ENCODE assay signal across 8 mouse cellular contexts in genomic region chr8:123064072-123064471, GRCm38 (mm10). TPM values are rescaled to one million over a fixed set of nuclear protein-coding genes. Genes with fewer than 3 reads are reported as not detected.
A peak's percentile ranks its signal among the peaks of the same experiment; 100 is the strongest.
DNase-seq lines count a peak whose midpoint lies in the region; ATAC-seq and TF ChIP-seq lines count a peak whose summit lies in the region.

No protein-coding gene starts in this region.

- H3K9me3 ChIP-seq in heart, embryonic 12.5 days (replicated peaks), result no peaks in the 10 kb centered on the region
- H3K9me3 ChIP-seq in hindbrain, embryonic 13.5 days, result no peaks in the 10 kb centered on the region
- H3K9me3 ChIP-seq in midbrain, embryonic 12.5 days, result no peaks in the 10 kb centered on the region

- peak overlapping the region; percentile 88; the same call in 1 of the 2 replicates for H3K27ac ChIP-seq in heart, embryonic 12.5 days (ENCODE audit: poor library complexity, severe bottlenecking)
- no peak overlapping the region for H3K27ac ChIP-seq in bone marrow macrophage, adult 2 months (ENCODE audit: insufficient read depth, low read depth, low read length)
- H3K27ac ChIP-seq in hindbrain, embryonic 13.5 days, result peak overlapping the region; percentile 95
- no peak overlapping the region for H3K27ac ChIP-seq in midbrain, embryonic 12.5 days (replicated peaks)

- peak overlapping the region; percentile 89 for H3K4me2 ChIP-seq in heart, embryonic 12.5 days
- H3K4me2 ChIP-seq in hindbrain, embryonic 13.5 days, result peak overlapping the region; percentile 70
- H3K4me2 ChIP-seq in midbrain, embryonic 12.5 days (replicated peaks), result peak overlapping the region; percentile 80

- peak overlapping the region; percentile 90 for H3K4me3 ChIP-seq in heart, embryonic 12.5 days
- peak overlapping the region; percentile 76 for H3K4me3 ChIP-seq in bone marrow macrophage, adult 2 months (ENCODE audit: insufficient read depth, low read length)
- peak overlapping the region; percentile 88 for H3K4me3 ChIP-seq in hindbrain, embryonic 13.5 days
- H3K4me3 ChIP-seq in midbrain, embryonic 12.5 days, result 0 out of 2 replicates have a peak overlapping the region, but pooled peaks have one; percentile 97

- no peak for ATAC-seq in heart, embryonic 12.5 days (ENCODE audit: insufficient number of reproducible peaks, low FRiP score)
- ATAC-seq in hindbrain, embryonic 13.5 days (ENCODE audit: low FRiP score), result no peak
- no peak for ATAC-seq in midbrain, embryonic 12.5 days (ENCODE audit: low FRiP score, low read depth)
- ATAC-seq in megakaryocyte progenitor cell, adult 5-6 weeks (replicated peaks; ENCODE audit: poor library complexity), result no peak

- H3K4me1 ChIP-seq in heart, embryonic 12.5 days (replicated peaks), result peaks cover 26% of the 10 kb centered on the region
- peaks cover 4% of the 10 kb centered on the region for H3K4me1 ChIP-seq in bone marrow macrophage, adult 2 months (ENCODE audit: control insufficient read depth, insufficient read depth, low read length)
- H3K4me1 ChIP-seq in hindbrain, embryonic 13.5 days (replicated peaks), result peaks cover 31% of the 10 kb centered on the region
- peaks cover 27% of the 10 kb centered on the region for H3K4me1 ChIP-seq in midbrain, embryonic 12.5 days

- no peak for TF ChIP-seq CTCF in bone marrow macrophage, adult 2 months (IDR thresholded peaks at IDR 0.05; ENCODE audit: low read depth, low read length)

- H3K27me3 ChIP-seq in heart, embryonic 12.5 days (replicated peaks), result no peaks in the 10 kb centered on the region
- no peaks in the 10 kb centered on the region for H3K27me3 ChIP-seq in hindbrain, embryonic 13.5 days
- no peaks in the 10 kb centered on the region for H3K27me3 ChIP-seq in midbrain, embryonic 12.5 days

- H3K36me3 ChIP-seq in heart, embryonic 12.5 days, result peaks cover 19% of the 10 kb centered on the region
- H3K36me3 ChIP-seq in hindbrain, embryonic 13.5 days, result peaks cover 14% of the 10 kb centered on the region; the same call in 1 of the 2 replicates
- H3K36me3 ChIP-seq in midbrain, embryonic 12.5 days, result peaks cover 6% of the 10 kb centered on the region

- TF ChIP-seq POLR2A in bone marrow macrophage, adult 2 months (IDR thresholded peaks at IDR 0.05; ENCODE audit: borderline replicate concordance, low read depth, low read length), result no peak

- DNase-seq in heart, adult 11 months, result no peak
- DNase-seq in adrenal gland, postnatal 4 days (ENCODE audit: low spot score in 2 of 2), result no peak
- no peak for DNase-seq in gastrocnemius, adult 18-20 months (ENCODE audit: low spot score)

- peak overlapping the region; percentile 97 for H3K9ac ChIP-seq in heart, embryonic 12.5 days
- H3K9ac ChIP-seq in hindbrain, embryonic 13.5 days, result peak overlapping the region; percentile 89; the same call in 1 of the 2 replicates
- H3K9ac ChIP-seq in midbrain, embryonic 12.5 days (replicated peaks), result peak overlapping the region; percentile 94; the same call in 1 of the 2 replicates

- 85% methylated on average over 4 of the region's 4 CpGs for WGBS in heart, embryonic 12.5 days
- WGBS in hindbrain, embryonic 13.5 days, result 59% methylated on average over 4 of the region's 4 CpGs
- 88% methylated on average over 4 of the region's 4 CpGs for WGBS in midbrain, embryonic 12.5 days

RNA-seq across cellular contexts. Expression of gene Spg7, which starts 1.3 kb away (rescaled TPM):
- polyA plus RNA-seq in heart, embryonic 12.5 days (2016; fragmentation: Nextera tagmentation; extraction: Ambion mirVana), result 77.3 and 79.9 TPM in 2 replicates
- 58.3 and 65.1 TPM in 2 replicates for polyA plus RNA-seq in bone marrow macrophage, adult 2 months (2012; ENCODE audit: insufficient read depth, insufficient read length, missing spikeins)
- 45.9 and 48.7 TPM in 2 replicates for polyA plus RNA-seq in hindbrain, embryonic 13.5 days (2015; fragmentation: Nextera tagmentation; extraction: Ambion mirVana)
- polyA plus RNA-seq in midbrain, embryonic 12.5 days (2016; fragmentation: Nextera tagmentation; extraction: Ambion mirVana), result 58.7 and 67.9 TPM in 2 replicates
- 10 to 100 TPM; 67.6 to 72.6 TPM for total RNA-seq in adrenal gland, postnatal 4 days (2021)
- total RNA-seq in megakaryocyte progenitor cell, adult 5-6 weeks (2015), result 33.1 and 49.6 TPM in 2 replicates
- total RNA-seq in megakaryocyte progenitor cell, adult 5-6 weeks (2017), result 61.1 and 74.1 TPM in 2 replicates
- 10 to 100 TPM; 73.9 to 77.4 TPM for total RNA-seq in gastrocnemius, adult 18-20 months (2021)

RNA-seq across cellular contexts. Expression of gene Ankrd11, which starts 22.0 kb away (rescaled TPM):
- 62.4 and 64.8 TPM in 2 replicates for polyA plus RNA-seq in heart, embryonic 12.5 days (2016; fragmentation: Nextera tagmentation; extraction: Ambion mirVana)
- 76.2 and 79.2 TPM in 2 replicates for polyA plus RNA-seq in bone marrow macrophage, adult 2 months (2012; ENCODE audit: insufficient read depth, insufficient read length, missing spikeins)
- polyA plus RNA-seq in hindbrain, embryonic 13.5 days (2015; fragmentation: Nextera tagmentation; extraction: Ambion mirVana), result 29.9 and 30.7 TPM in 2 replicates
- polyA plus RNA-seq in midbrain, embryonic 12.5 days (2016; fragmentation: Nextera tagmentation; extraction: Ambion mirVana), result 64.9 and 66.5 TPM in 2 replicates
- total RNA-seq in adrenal gland, postnatal 4 days (2021), result 100 to 1,000 TPM; 132 TPM
- total RNA-seq in megakaryocyte progenitor cell, adult 5-6 weeks (2015), result 76.4 and 79.6 TPM in 2 replicates
- total RNA-seq in megakaryocyte progenitor cell, adult 5-6 weeks (2017), result 69.2 and 72.6 TPM in 2 replicates
- 10 to 100 TPM; 61.1 to 68.9 TPM for total RNA-seq in gastrocnemius, adult 18-20 months (2021)

RNA-seq across cellular contexts. Expression of gene Rpl13, which starts 38.1 kb away (rescaled TPM):
- polyA plus RNA-seq in heart, embryonic 12.5 days (2016; fragmentation: Nextera tagmentation; extraction: Ambion mirVana), result 1,041 and 1,045 TPM in 2 replicates
- polyA plus RNA-seq in bone marrow macrophage, adult 2 months (2012; ENCODE audit: insufficient read depth, insufficient read length, missing spikeins), result 1,467 and 1,640 TPM in 2 replicates
- 766 and 789 TPM in 2 replicates for polyA plus RNA-seq in hindbrain, embryonic 13.5 days (2015; fragmentation: Nextera tagmentation; extraction: Ambion mirVana)
- polyA plus RNA-seq in midbrain, embryonic 12.5 days (2016; fragmentation: Nextera tagmentation; extraction: Ambion mirVana), result 1,023 and 1,075 TPM in 2 replicates
- total RNA-seq in adrenal gland, postnatal 4 days (2021), result 100 to 1,000 TPM; 895 to 902 TPM
- 1,201 and 1,251 TPM in 2 replicates for total RNA-seq in megakaryocyte progenitor cell, adult 5-6 weeks (2015)
- 3,072 and 3,507 TPM in 2 replicates for total RNA-seq in megakaryocyte progenitor cell, adult 5-6 weeks (2017)
- 100 to 1,000 TPM; 432 to 435 TPM for total RNA-seq in gastrocnemius, adult 18-20 months (2021)

RNA-seq across cellular contexts. Expression of gene Cpne7, which starts 53.1 kb away (rescaled TPM):
- 0.18 and 0.24 TPM in 2 replicates for polyA plus RNA-seq in heart, embryonic 12.5 days (2016; fragmentation: Nextera tagmentation; extraction: Ambion mirVana)
- not detected in 2 replicates for polyA plus RNA-seq in bone marrow macrophage, adult 2 months (2012; ENCODE audit: insufficient read depth, insufficient read length, missing spikeins)
- polyA plus RNA-seq in hindbrain, embryonic 13.5 days (2015; fragmentation: Nextera tagmentation; extraction: Ambion mirVana), result 0.53 and 0.87 TPM in 2 replicates
- 0.45 and 0.60 TPM in 2 replicates for polyA plus RNA-seq in midbrain, embryonic 12.5 days (2016; fragmentation: Nextera tagmentation; extraction: Ambion mirVana)
- 1 to 10 TPM; 6.3 to 7.3 TPM for total RNA-seq in adrenal gland, postnatal 4 days (2021)
- not detected in 2 replicates for total RNA-seq in megakaryocyte progenitor cell, adult 5-6 weeks (2015)
- total RNA-seq in megakaryocyte progenitor cell, adult 5-6 weeks (2017), result not detected in 2 replicates
- total RNA-seq in gastrocnemius, adult 18-20 months (2021), result under 1 TPM in 1 of 2 experiments, not detected in 1; 0.14 TPM

Comparison
In these comparisons a context has a peak if more than half of its experiments do, and no peak if none do; other contexts are left out.
1. H3K27ac ChIP-seq: peak in heart, embryonic 12.5 days (single experiment) and hindbrain, embryonic 13.5 days (single experiment); none in bone marrow macrophage, adult 2 months (single experiment) and midbrain, embryonic 12.5 days (single experiment).
2. Peak in every context shown above with its lines, with median percentiles within 50 percentile points of each other: H3K4me2 ChIP-seq, H3K4me3 ChIP-seq and H3K9ac ChIP-seq.